Mouse (Mus musculus) liver, postnatal 0 days (tissue): ENCODE data around the gene Med18.

Source experiments
- CTCF ChIP-seq: sonication (generic); IDR thresholded peaks from 2 replicates; pipeline ENCODE4 v1.5.1; 2016; ENCODE audit warnings: antibody characterized with exemption, low read depth
- EP300 ChIP-seq: IDR thresholded peaks from 2 replicates; pipeline ENCODE4 v1.6.1; 2016; ENCODE audit warnings: antibody characterized with exemption, low read depth, mild to moderate bottlenecking

GRCm38 (mm10) chr4:132421923-132422782 is 41.6 kb downstream of the Med18 start, which contains the start of gene Phactr4:
- TF ChIP-seq CTCF (no peak), EP300 (no peak; the same call in 1 of the 2 replicates)
